Mouse (Mus musculus) stomach, postnatal 0 days (tissue): ENCODE results near the gene Cfap36.

ENCODE experiments used
- CTCF ChIP-seq: IDR thresholded peaks from 2 replicates; pipeline ENCODE4 v1.5.1; 2016; ENCODE audit warnings: antibody characterized with exemption, low read depth, mild to moderate bottlenecking, moderate library complexity
- EP300 ChIP-seq: optimal IDR thresholded peaks from 2 replicates; pipeline ENCODE3; 2016; ENCODE audit warnings: antibody characterized with exemption

GRCm38 (mm10) chr11:29181751-29182150 is 65.5 kb downstream of the Cfap36 start:
- TF ChIP-seq CTCF (no peak), EP300 (no peak)
